Mouse (Mus musculus) liver, adult 2 months (tissue): ENCODE measurements around the gene Tnp2. TPM values are rescaled to one million over a fixed set of nuclear protein-coding genes. Genes with fewer than 3 reads are reported as not detected.
"Not testable (repeated sequence)": the region's sequence is repeated elsewhere in the genome, so short reads cannot be mapped to it uniquely, and the experiment has no call there.

Experiments
- DNase-seq: peaks from one replicate; pipeline ENCODE4 v3.0.0-alpha.2; 2011; ENCODE audit warnings: low read depth, low spot score; ENCODE audit errors: extremely low read depth
- H3K27ac ChIP-seq: fragments of 200-500 bp; replicated peaks from 2 replicates; pipeline ENCODE4 v1.5.1; 2012; ENCODE audit warnings: low read depth, mild to moderate bottlenecking, control low read depth, inconsistent platforms, low read length; ENCODE audit not compliant: insufficient read depth
- H3K27me3 ChIP-seq: fragments of 200-500 bp; 2 replicates; pipeline ENCODE4 v1.6.1; 2012; ENCODE audit warnings: mild to moderate bottlenecking, moderate library complexity, low read length, inconsistent platforms; ENCODE audit not compliant: control insufficient read depth, insufficient read depth
- H3K36me3 ChIP-seq: fragments of 200-500 bp; 2 replicates; pipeline ENCODE4 v1.6.1; 2012; ENCODE audit warnings: low read length, inconsistent platforms; ENCODE audit not compliant: control insufficient read depth, insufficient read depth
- H3K4me1 ChIP-seq: fragments of 200-500 bp; 2 replicates; pipeline ENCODE4 v1.6.1; 2011; ENCODE audit warnings: low read length; ENCODE audit not compliant: control insufficient read depth, insufficient read depth
- H3K4me3 ChIP-seq: fragments of 200-500 bp; 2 replicates; pipeline ENCODE4 v1.5.1; 2011; ENCODE audit warnings: low read depth, mild to moderate bottlenecking, control low read depth, low read length, moderate library complexity; ENCODE audit not compliant: insufficient read depth
- H3K79me2 ChIP-seq: fragments of 200-500 bp; 2 replicates; pipeline ENCODE4 v1.6.1; 2012; ENCODE audit warnings: inconsistent platforms, mild to moderate bottlenecking, low read length, moderate library complexity; ENCODE audit not compliant: control insufficient read depth, insufficient read depth
- H3K9ac ChIP-seq: fragments of 200-500 bp; 2 replicates; pipeline ENCODE4 v1.6.1; 2012; ENCODE audit warnings: low read depth, mild to moderate bottlenecking, control low read depth, inconsistent platforms, low read length
- CTCF ChIP-seq: fragments of 200-500 bp; IDR thresholded peaks from 2 replicates; pipeline ENCODE4 v1.5.1; 2011; ENCODE audit warnings: low read depth, low read length, control low read depth
- POLR2A ChIP-seq: fragments of 200-500 bp; IDR thresholded peaks from 2 replicates; pipeline ENCODE4 v1.6.1; 2011; ENCODE audit warnings: low read length, control low read depth; ENCODE audit not compliant: insufficient read depth; ENCODE audit errors: extremely low read depth
- WGBS: fragments of 180-500 bp; shearing (Covaris S2); methylation state at CpG from one replicate; pipeline ENCODE4 v1.1.7; 2018; 5-methylcytosine and 5-hydroxymethylcytosine counted together
- polyA plus RNA-seq: library from polyadenylated mRNA; depleted of rRNA; stranded (reverse); fragments of >200 nt; gene quantifications from 2 replicates; pipeline ENCODE4 v1.2.3, GENCODE M21; 2012
- total RNA-seq: library from RNA; depleted of rRNA; stranded (reverse); fragments of >200 nt; gene quantifications from 2 replicates; pipeline ENCODE4 v1.2.3, GENCODE M21; 2014

Gene Tnp2
- total and polyA plus RNA-seq, 2 experiments, result not detected

DNA sequence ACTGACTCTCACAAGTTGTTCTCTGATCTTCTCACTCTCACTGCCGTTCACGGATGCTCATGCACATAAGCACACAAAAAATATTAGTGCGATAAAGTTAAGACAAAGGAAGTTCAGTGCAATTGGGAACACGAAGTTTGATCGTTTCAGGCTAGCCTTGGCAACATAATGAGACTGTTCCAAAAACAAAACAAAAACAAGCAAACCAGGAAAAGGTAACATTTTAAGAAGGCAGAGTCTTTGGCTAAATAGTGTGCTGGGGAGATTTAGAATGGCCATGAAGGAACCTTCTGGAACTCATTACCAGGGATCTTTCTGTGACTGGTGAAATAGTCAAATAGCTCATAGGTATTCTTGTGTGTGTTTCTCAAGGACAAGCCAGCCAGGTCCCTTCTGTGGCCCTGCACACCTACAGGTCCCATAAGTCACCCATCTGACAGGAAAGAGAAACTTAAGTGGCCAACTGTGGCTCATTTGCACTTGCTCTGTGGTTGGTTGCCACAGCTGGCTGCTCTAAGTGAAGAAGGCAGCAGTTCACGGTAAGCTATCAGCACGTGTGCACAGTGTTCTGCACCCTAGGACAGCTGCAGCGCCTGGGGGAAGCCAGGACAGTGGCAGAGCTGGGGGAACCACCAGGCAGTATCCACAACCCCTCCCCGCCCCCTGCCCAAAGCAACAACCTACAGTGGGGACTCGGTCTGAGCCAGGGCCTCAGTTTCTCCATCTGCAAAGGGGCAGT is 17.5 kb upstream of the Tnp2 start, which contains the start of gene Prm1:
TSS of gene Prm1 (minus strand) at position 51 of the 739 bp plus-strand sequence.
- Histone ChIP-seq H3K9ac (no peak within 1 kb of the TSS), H3K27me3 (no peaks in the 10 kb centered on the region), H3K79me2 (no peaks in the 10 kb centered on the region), H3K4me3 (no peak within 1 kb of the TSS), H3K36me3 (no peaks in the 10 kb centered on the region), H3K4me1 (no peaks in the 10 kb centered on the region), H3K27ac (no peak within 1 kb of the TSS)
- 85% methylated on average over 10 of the region's 10 CpGs for WGBS
- no peak for TF ChIP-seq CTCF
- no peak for TF ChIP-seq POLR2A
- DNase-seq, result no peak

DNA sequence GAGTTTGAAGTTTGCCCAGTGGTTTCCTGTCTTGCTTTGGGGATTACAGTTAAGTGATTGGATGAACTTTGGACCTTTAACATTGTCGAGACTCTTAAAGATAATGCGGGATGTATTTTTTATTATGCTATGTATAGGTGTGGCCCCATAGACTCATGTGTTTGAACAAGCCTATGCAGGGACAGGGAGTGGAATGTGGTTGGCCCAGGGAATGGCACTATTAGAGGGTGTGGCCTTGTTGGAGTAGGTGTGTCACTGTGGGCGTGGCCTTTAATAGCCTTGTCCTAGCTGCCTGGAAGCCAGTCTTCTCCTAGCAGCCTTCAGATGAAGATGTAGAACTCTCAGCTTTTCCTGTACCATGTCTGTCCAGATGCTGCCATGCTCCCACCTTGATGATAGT is 14.0 kb upstream of the Tnp2 start:
- not testable (repeated sequence) for H3K36me3 ChIP-seq, H3K27ac ChIP-seq, H3K4me1 ChIP-seq, H3K4me3 ChIP-seq, H3K27me3 ChIP-seq, H3K79me2 ChIP-seq, DNase-seq, H3K9ac ChIP-seq
- 63% methylated on average over 3 of the region's 3 CpGs for whole genome bisulfite sequencing

DNA sequence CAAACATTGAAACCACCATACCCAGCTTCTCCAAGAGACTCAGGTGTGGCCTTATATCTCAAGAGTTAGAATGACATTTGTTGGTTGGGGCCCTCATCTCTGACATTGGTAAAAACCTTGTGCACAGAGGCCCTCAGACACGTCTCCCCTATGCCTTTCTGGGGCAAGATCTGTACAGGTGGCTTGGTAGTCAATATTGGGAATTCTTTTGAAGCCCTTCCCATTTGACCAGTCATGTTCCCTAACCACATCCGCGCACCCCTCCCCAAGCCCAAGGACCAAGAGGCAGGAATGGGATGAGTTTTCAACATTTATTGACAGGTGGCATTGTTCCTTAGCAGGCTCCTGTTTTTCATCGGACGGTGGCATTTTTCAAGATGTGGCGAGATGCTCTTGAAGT is 7.6 kb upstream of the Tnp2 start, which contains the start of gene Prm2:
TSS of gene Prm2 (minus strand) at position 101 of the 400 bp plus-strand sequence.
- Histone ChIP-seq H3K4me3 (no peak within 1 kb of the TSS), H3K4me1 (no peaks in the 10 kb centered on the region), H3K36me3 (no peaks in the 10 kb centered on the region), H3K27ac (no peak within 1 kb of the TSS), H3K79me2 (no peaks in the 10 kb centered on the region), H3K27me3 (0 out of 2 replicates have a peak, but pooled peaks cover 3% of the 10 kb centered on the region), H3K9ac (no peak within 1 kb of the TSS)
- 74% methylated on average over 6 of the region's 6 CpGs for WGBS
- TF ChIP-seq CTCF (no peak), POLR2A (no peak)
- no peak for DNase-seq

DNA sequence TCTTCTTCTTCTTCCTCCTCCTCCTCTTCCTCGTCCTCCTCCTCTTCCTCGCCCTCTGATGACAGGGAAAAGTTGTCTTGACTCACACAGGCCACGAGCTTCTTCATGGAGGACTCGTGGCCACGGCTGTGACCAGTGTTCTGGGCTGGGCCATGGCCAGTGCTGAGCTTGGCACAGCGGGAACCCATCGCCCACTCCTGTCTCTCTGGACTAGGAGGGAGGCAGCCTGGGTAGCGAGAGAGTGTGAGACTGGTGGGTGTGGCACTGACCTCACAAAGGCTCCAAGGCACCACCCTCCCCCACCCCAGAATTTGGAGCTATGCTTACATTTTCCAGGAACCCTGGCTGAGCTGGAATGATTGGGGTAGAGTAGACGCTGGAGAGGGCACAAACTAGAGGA is 2.2 kb upstream of the Tnp2 start, which contains the start of gene Prm3:
TSS of gene Prm3 (minus strand) at position 213 of the 400 bp plus-strand sequence.
- TF ChIP-seq POLR2A, result no peak
- no peak for TF ChIP-seq CTCF
- Histone ChIP-seq H3K27me3 (no peaks in the 10 kb centered on the region), H3K27ac (no peak within 1 kb of the TSS), H3K4me1 (no peaks in the 10 kb centered on the region), H3K79me2 (no peaks in the 10 kb centered on the region), H3K9ac (no peak within 1 kb of the TSS), H3K36me3 (no peaks in the 10 kb centered on the region), H3K4me3 (no peak within 1 kb of the TSS)
- DNase-seq, result no peak
- WGBS, result 91% methylated on average over 9 of the region's 9 CpGs

DNA sequence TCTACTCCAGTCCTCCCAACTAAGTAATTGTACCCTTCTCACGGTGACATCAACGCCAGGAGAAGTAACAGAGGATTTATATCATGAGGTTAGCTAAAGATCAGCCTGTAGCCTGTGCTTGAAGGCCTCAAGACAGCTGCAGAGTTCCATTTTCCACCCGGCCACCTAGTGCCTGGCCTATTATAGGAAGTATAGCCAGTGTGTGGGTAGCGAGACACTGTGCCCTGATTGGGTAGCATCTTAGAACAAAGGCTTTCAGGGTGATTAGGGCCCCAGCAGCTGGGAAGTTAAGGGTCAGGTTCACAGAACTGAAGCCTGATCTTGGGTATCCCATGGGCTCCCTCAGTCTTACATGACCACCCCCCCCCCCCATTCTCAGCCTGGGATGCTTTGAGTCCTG is 406 bp upstream of the Tnp2 start:
- Histone ChIP-seq H3K36me3 (no peaks in the 10 kb centered on the region), H3K4me3 (no peak overlapping the region), H3K27ac (no peak overlapping the region), H3K4me1 (no peaks in the 10 kb centered on the region), H3K27me3 (0 out of 2 replicates have a peak, but pooled peaks cover 5% of the 10 kb centered on the region), H3K79me2 (no peaks in the 10 kb centered on the region), H3K9ac (no peak overlapping the region)
- no peak for DNase-seq
- 96% methylated on average over 4 of the region's 4 CpGs for WGBS
- no peak for TF ChIP-seq CTCF
- TF ChIP-seq POLR2A, result no peak

DNA sequence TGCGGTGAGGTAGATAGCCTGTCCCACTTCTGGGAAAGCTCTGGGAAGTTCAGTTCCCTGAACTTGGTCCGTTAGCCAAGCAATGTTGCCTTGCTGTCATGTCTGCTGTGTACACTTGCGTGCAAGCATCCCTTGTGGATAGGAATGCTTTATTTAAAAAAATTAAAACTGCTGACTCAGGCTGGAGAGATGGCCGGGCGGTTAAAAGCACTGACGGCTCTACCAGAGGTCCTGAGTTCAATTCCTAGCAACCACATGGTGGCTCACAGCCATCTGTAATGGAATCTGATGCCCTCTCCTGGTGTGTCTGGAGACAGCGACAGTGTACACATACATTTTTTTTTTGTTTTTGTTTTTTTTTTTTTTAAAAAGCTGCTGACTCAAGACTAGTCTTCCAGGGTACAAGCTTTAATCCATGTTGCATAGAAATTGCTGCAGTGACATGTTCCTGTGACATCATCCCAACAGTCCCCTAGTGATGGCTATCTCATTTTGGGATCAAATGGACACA is 857 bp downstream of the Tnp2 start:
- Histone ChIP-seq H3K36me3 (no peaks in the 10 kb centered on the region), H3K4me3 (no peak overlapping the region), H3K79me2 (no peaks in the 10 kb centered on the region), H3K27ac (no peak overlapping the region), H3K4me1 (no peaks in the 10 kb centered on the region), H3K27me3 (0 out of 2 replicates have a peak, but pooled peaks cover 5% of the 10 kb centered on the region), H3K9ac (no peak overlapping the region)
- DNase-seq, result no peak
- TF ChIP-seq CTCF, result no peak
- no peak for TF ChIP-seq POLR2A
- 56% methylated on average over 7 of the region's 7 CpGs for WGBS
